Mouse (Mus musculus) lung, postnatal 0 days (tissue): ENCODE results near the gene Inhbc.

Source experiments
- CTCF ChIP-seq: IDR thresholded peaks from 2 replicates; pipeline ENCODE4 v1.5.1; 2016; ENCODE audit warnings: antibody characterized with exemption, mild to moderate bottlenecking
- EP300 ChIP-seq: IDR thresholded peaks from 2 replicates; pipeline ENCODE4 v1.6.1; 2016; ENCODE audit warnings: antibody characterized with exemption, mild to moderate bottlenecking, control low read depth

- TF ChIP-seq EP300 (no peak), CTCF (no peak)
These were observed 40.0 kb downstream of the Inhbc start for GRCm38 (mm10) chr10:127330212-127330611.
